Mouse (Mus musculus): ENCODE results near the gene Atl3. TPM values are rescaled to one million over a fixed set of nuclear protein-coding genes. Genes with fewer than 3 reads are reported as not detected.

Gene Atl3
- polyA plus RNA-seq, 1 experiment from 2014 or later: 5.6 TPM

GRCm38 (mm10) chr19:7521619-7522018, 27.8 kb downstream of the Atl3 start:
- Histone ChIP-seq H3K4me3 (ENCODE audit: low read depth, low read length) (no peak overlapping the region), H3K27ac (ENCODE audit: low read length) (no peak overlapping the region), H3K4me1 (ENCODE audit: control insufficient read depth, low read depth, low read length) (no peaks in the 10 kb centered on the region), H3K9me3 (replicated peaks; ENCODE audit: control insufficient read depth, low read length) (no peaks in the 10 kb centered on the region), H3K36me3 (ENCODE audit: control insufficient read depth, insufficient read depth) (peaks cover 21% of the 10 kb centered on the region), H3K9ac (ENCODE audit: low read depth, low read length) (no peak overlapping the region), H3K4me2 (ENCODE audit: low read depth, low read length) (no peak overlapping the region), H3K27me3 (ENCODE audit: control insufficient read depth, insufficient read depth, low read depth, low read length) (no peaks in the 10 kb centered on the region)
- 82% methylated on average over 3 of the region's 3 CpGs for whole genome bisulfite sequencing (ENCODE audit: insufficient replicate concordance)
- ATAC-seq (ENCODE audit: low read depth): no peak

DNA sequence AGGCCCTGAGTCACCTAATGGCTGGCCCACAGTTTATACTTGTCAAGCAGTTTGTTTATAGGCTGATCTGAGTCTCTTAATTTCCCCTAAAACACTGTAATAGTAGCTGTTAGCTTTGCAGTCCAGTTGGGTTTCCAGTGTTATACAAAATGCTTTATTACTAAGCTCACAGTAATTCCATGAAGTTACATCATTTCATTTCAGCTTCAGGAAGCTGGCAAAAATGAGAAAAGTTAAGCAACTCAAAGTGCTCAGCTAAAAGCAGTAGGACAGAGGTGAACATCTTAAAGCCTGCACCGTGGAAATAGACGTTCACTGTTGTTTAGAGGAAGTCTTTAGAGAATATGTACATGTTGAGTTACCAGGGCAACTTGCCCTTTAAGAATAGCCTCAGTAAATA, 29.0 kb downstream of the Atl3 start:
- no peak for ATAC-seq (ENCODE audit: low read depth)
- Histone ChIP-seq H3K36me3 (ENCODE audit: control insufficient read depth, insufficient read depth) (peaks cover 21% of the 10 kb centered on the region), H3K27me3 (ENCODE audit: control insufficient read depth, insufficient read depth, low read depth, low read length) (no peaks in the 10 kb centered on the region), H3K4me2 (ENCODE audit: low read depth, low read length) (no peak overlapping the region), H3K4me3 (ENCODE audit: low read depth, low read length) (no peak overlapping the region), H3K4me1 (ENCODE audit: control insufficient read depth, low read depth, low read length) (no peaks in the 10 kb centered on the region), H3K9ac (ENCODE audit: low read depth, low read length) (no peak overlapping the region), H3K27ac (ENCODE audit: low read length) (no peak overlapping the region), H3K9me3 (replicated peaks; ENCODE audit: control insufficient read depth, low read length) (no peaks in the 10 kb centered on the region)
- WGBS (ENCODE audit: insufficient replicate concordance): 82% methylated on average over 2 of the region's 2 CpGs

GRCm38 (mm10) chr19:7523292-7523691, 29.5 kb downstream of the Atl3 start:
- ATAC-seq (ENCODE audit: low read depth): no peak
- no peak overlapping the region for H3K4me3 ChIP-seq (ENCODE audit: low read depth, low read length)
- no peak overlapping the region for H3K9ac ChIP-seq (ENCODE audit: low read depth, low read length)
- no peak overlapping the region for H3K27ac ChIP-seq (ENCODE audit: low read length)
- H3K4me1 ChIP-seq (ENCODE audit: control insufficient read depth, low read depth, low read length): no peaks in the 10 kb centered on the region
- peaks cover 21% of the 10 kb centered on the region for H3K36me3 ChIP-seq (ENCODE audit: control insufficient read depth, insufficient read depth)
- H3K9me3 ChIP-seq (replicated peaks; ENCODE audit: control insufficient read depth, low read length): no peaks in the 10 kb centered on the region
- no peaks in the 10 kb centered on the region for H3K27me3 ChIP-seq (ENCODE audit: control insufficient read depth, insufficient read depth, low read depth, low read length)
- H3K4me2 ChIP-seq (ENCODE audit: low read depth, low read length): no peak overlapping the region
- 83% methylated on average over 1 of the region's 1 CpGs for WGBS (ENCODE audit: insufficient replicate concordance)

DNA sequence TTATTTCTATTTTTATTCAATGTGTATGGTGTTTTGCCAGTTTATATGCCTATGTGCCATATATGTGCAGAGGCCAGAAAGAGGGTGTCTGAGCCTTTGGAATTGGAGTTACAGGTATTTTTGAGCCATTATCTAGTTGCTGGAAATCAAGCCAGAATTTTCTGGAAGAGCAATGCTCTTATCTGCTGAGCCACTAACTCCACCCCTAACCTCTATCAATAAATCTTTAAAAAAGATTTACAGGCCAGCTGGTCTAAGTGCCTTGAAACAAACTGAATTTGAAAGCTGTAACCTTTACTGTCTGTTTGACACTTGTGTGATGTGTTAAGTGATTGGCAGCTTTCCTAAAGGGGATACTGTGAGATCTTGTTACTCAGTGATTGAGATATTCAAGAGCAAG, 29.9 kb downstream of the Atl3 start:
- no peak for ATAC-seq (ENCODE audit: low read depth)
- H3K9ac ChIP-seq (ENCODE audit: low read depth, low read length): no peak overlapping the region
- no peak overlapping the region for H3K27ac ChIP-seq (ENCODE audit: low read length)
- H3K4me3 ChIP-seq (ENCODE audit: low read depth, low read length): no peak overlapping the region
- no peak overlapping the region for H3K4me2 ChIP-seq (ENCODE audit: low read depth, low read length)
- H3K9me3 ChIP-seq (replicated peaks; ENCODE audit: control insufficient read depth, low read length): no peaks in the 10 kb centered on the region
- H3K27me3 ChIP-seq (ENCODE audit: control insufficient read depth, insufficient read depth, low read depth, low read length): no peaks in the 10 kb centered on the region
- H3K36me3 ChIP-seq (ENCODE audit: control insufficient read depth, insufficient read depth): peaks cover 19% of the 10 kb centered on the region
- no peaks in the 10 kb centered on the region for H3K4me1 ChIP-seq (ENCODE audit: control insufficient read depth, low read depth, low read length)

DNA sequence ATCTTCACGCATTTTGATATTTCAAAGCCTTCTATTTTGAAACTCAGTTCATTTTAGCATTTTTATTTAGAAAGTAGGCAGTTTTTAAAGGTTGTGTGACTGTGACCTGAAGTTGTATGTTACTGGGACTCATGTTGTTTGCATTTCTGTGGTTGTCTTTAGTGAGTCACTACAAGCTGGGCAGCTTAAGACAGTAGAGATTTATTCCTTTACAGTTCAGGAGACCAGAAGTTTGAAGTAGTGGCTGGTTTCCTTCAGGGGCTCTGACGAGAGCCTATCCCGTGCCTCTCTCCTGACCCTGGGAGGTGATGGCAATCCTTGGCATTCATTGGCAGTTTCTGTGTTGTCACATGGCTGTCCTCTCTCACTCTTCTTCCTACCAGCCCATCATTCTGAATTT, 31.0 kb downstream of the Atl3 start:
- no peak for ATAC-seq (ENCODE audit: low read depth)
- H3K4me3 ChIP-seq (ENCODE audit: low read depth, low read length): no peak overlapping the region
- H3K4me2 ChIP-seq (ENCODE audit: low read depth, low read length): no peak overlapping the region
- WGBS (ENCODE audit: insufficient replicate concordance): 81% methylated on average over 3 of the region's 3 CpGs
- no peaks in the 10 kb centered on the region for H3K27me3 ChIP-seq (ENCODE audit: control insufficient read depth, insufficient read depth, low read depth, low read length)
- no peak overlapping the region for H3K9ac ChIP-seq (ENCODE audit: low read depth, low read length)
- no peaks in the 10 kb centered on the region for H3K9me3 ChIP-seq (replicated peaks; ENCODE audit: control insufficient read depth, low read length)
- no peaks in the 10 kb centered on the region for H3K4me1 ChIP-seq (ENCODE audit: control insufficient read depth, low read depth, low read length)
- peaks cover 21% of the 10 kb centered on the region for H3K36me3 ChIP-seq (ENCODE audit: control insufficient read depth, insufficient read depth)
- H3K27ac ChIP-seq (ENCODE audit: low read length): no peak overlapping the region

DNA sequence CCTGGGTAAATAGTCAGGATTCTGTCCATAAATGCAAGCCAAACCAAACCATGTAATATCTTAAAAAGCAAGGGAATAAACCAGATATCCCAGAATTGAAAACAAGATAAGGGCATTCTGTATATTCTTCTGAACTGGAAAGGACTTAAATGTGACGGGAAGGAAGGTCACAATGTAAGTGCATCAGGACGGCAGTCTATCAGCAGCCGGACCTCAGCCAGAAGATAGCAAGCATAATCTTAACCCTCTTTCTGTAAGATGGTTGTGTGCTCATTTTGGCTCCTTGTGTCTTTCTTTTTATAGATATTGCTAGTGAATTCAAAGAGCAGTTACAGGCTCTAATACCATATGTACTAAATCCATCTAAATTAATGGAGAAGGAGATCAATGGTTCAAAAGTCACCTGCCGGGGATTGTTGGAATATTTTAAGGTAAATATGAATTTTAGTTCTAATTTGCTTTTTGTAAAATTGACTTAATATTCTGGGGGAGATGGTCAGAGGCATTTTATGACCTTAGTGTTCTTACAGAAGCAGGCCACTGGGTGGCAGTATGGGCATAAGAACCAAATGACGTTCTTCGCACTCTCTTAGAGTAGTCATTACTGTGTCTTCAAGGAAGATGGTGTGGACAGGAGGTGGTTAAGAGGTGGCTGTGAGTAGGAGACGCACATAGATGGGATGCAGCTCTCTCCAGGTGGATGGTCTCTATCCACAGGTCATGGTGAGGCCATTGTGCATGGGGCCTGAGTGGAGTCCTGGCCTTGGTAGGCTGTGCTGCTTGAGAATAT, 35.0 kb downstream of the Atl3 start:
- peak; percentile 30; the same call in 1 of the 2 replicates for ATAC-seq (ENCODE audit: low read depth)

GRCm38 (mm10) chr19:7531906-7532305, 38.1 kb downstream of the Atl3 start:
- ATAC-seq (ENCODE audit: low read depth): no peak
- Histone ChIP-seq H3K4me1 (ENCODE audit: control insufficient read depth, low read depth, low read length) (no peaks in the 10 kb centered on the region), H3K27me3 (ENCODE audit: control insufficient read depth, insufficient read depth, low read depth, low read length) (no peaks in the 10 kb centered on the region), H3K9me3 (replicated peaks; ENCODE audit: control insufficient read depth, low read length) (no peaks in the 10 kb centered on the region), H3K4me2 (ENCODE audit: low read depth, low read length) (no peak overlapping the region), H3K9ac (ENCODE audit: low read depth, low read length) (no peak overlapping the region), H3K36me3 (ENCODE audit: control insufficient read depth, insufficient read depth) (peaks cover 9% of the 10 kb centered on the region; the same call in 1 of the 2 replicates), H3K4me3 (ENCODE audit: low read depth, low read length) (no peak overlapping the region), H3K27ac (ENCODE audit: low read length) (no peak overlapping the region)
- 87% methylated on average over 5 of the region's 5 CpGs for WGBS (ENCODE audit: insufficient replicate concordance)

More for the DNA sequence above, 35.0 kb downstream of the Atl3 start:
- Histone ChIP-seq H3K4me3 (ENCODE audit: low read depth, low read length) (no peak overlapping the region), H3K4me1 (ENCODE audit: control insufficient read depth, low read depth, low read length) (no peaks in the 10 kb centered on the region), H3K9ac (ENCODE audit: low read depth, low read length) (no peak overlapping the region), H3K27me3 (ENCODE audit: control insufficient read depth, insufficient read depth, low read depth, low read length) (no peaks in the 10 kb centered on the region), H3K36me3 (ENCODE audit: control insufficient read depth, insufficient read depth) (peaks cover 8% of the 10 kb centered on the region; the same call in 1 of the 2 replicates), H3K9me3 (replicated peaks; ENCODE audit: control insufficient read depth, low read length) (no peaks in the 10 kb centered on the region), H3K4me2 (ENCODE audit: low read depth, low read length) (no peak overlapping the region), H3K27ac (ENCODE audit: low read length) (no peak overlapping the region)
- WGBS (ENCODE audit: insufficient replicate concordance): 49% methylated on average over 7 of the region's 7 CpGs

GRCm38 (mm10) chr19:7533891-7534290, 40.1 kb downstream of the Atl3 start:
- ATAC-seq (ENCODE audit: low read depth): no peak
- no peak overlapping the region for H3K4me2 ChIP-seq (ENCODE audit: low read depth, low read length)
- no peaks in the 10 kb centered on the region for H3K27me3 ChIP-seq (ENCODE audit: control insufficient read depth, insufficient read depth, low read depth, low read length)
- H3K4me1 ChIP-seq (ENCODE audit: control insufficient read depth, low read depth, low read length): no peaks in the 10 kb centered on the region
- H3K27ac ChIP-seq (ENCODE audit: low read length): no peak overlapping the region
- H3K36me3 ChIP-seq (ENCODE audit: control insufficient read depth, insufficient read depth): peaks cover 9% of the 10 kb centered on the region; the same call in 1 of the 2 replicates
- 73% methylated on average over 5 of the region's 5 CpGs for WGBS (ENCODE audit: insufficient replicate concordance)
- no peaks in the 10 kb centered on the region for H3K9me3 ChIP-seq (replicated peaks; ENCODE audit: control insufficient read depth, low read length)
- no peak overlapping the region for H3K9ac ChIP-seq (ENCODE audit: low read depth, low read length)
- no peak overlapping the region for H3K4me3 ChIP-seq (ENCODE audit: low read depth, low read length)

GRCm38 (mm10) chr19:7548924-7549323, 55.1 kb downstream of the Atl3 start:
- ATAC-seq (ENCODE audit: low read depth): no peak
- WGBS (ENCODE audit: insufficient replicate concordance): 61% methylated on average over 3 of the region's 3 CpGs
- Histone ChIP-seq H3K4me3 (ENCODE audit: low read depth, low read length) (no peak overlapping the region), H3K9me3 (replicated peaks; ENCODE audit: control insufficient read depth, low read length) (no peaks in the 10 kb centered on the region), H3K4me2 (ENCODE audit: low read depth, low read length) (no peak overlapping the region), H3K4me1 (ENCODE audit: control insufficient read depth, low read depth, low read length) (peaks cover 26% of the 10 kb centered on the region), H3K36me3 (ENCODE audit: control insufficient read depth, insufficient read depth) (no peaks in the 10 kb centered on the region), H3K27ac (ENCODE audit: low read length) (no peak overlapping the region), H3K9ac (ENCODE audit: low read depth, low read length) (no peak overlapping the region), H3K27me3 (ENCODE audit: control insufficient read depth, insufficient read depth, low read depth, low read length) (no peaks in the 10 kb centered on the region)
